Mouse (Mus musculus): ENCODE measurements at regions not wholly inside any gene's neighbourhood (a gene's known extent, or its start where the extent isn't known, plus 50 kb on each side); places are given as distances from the start of the nearest gene placed in this dataset.
"Not testable (repeated sequence)": the region's sequence is repeated elsewhere in the genome, so short reads cannot be mapped to it uniquely, and the experiment has no call there.

GRCm38 (mm10) chr17:9066633-9067032 lies 78.5 kb downstream of the 1700010I14Rik start:
- DNase-seq: not testable (repeated sequence)

DNA sequence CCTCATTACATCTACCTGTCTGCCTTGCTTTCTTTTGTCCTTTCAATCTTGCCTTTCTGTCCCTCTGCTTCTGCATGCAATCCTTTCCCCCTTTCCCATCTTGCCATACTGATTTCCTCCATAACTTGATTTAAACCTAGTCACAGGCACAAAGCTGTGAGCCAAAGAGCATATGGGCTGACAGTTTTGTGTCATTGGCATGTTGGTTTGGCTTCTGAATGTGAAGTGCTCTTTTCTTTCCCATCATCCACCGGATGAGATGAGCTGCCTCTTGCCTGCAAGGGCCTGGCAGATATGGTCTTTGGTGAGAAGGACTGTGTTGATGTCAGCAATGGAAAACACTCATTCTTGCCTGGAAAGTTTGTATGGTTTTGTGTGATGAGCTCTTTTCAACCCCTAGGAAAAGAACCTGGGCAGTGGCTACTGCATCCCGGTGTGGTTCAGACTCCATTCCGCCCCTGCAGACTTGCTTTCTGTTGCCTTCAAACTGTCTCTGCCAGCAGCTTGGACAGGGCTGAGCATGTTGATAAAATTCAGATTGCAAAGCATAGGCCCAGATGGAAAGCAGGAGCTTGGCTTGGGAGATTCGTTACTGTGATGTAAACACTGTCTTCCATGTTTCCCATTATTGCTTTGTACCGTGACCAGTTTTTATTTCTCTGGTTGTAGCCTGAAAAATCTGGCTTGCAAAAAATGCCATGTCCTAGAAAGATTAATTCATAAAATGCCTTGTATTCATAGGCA lies 80.9 kb downstream of the 1700010I14Rik start:
- no peak for DNase-seq

GRCm38 (mm10) chr17:9083629-9084028 lies 95.5 kb downstream of the 1700010I14Rik start:
- DNase-seq: no peak

DNA sequence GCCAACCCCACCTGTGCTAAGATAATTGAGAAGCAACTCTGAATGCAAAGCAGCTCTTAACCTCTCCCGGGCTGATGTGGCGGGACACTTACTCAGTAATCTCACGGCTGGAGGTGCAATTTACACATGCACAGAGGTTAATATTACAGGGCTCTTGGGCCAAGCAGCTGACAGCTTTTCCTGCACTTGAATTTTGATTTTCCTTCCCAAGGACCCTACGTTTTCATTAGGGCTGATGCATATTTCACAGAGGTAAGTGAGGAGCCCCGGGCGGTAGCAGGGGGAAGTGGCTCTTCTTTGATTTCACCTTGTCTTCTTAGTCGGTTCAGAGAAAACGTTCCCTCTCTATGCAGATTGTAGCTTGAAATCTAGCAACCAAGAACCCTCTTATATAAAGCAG lies 139.7 kb downstream of the 1700010I14Rik start:
- no peak for DNase-seq

DNA sequence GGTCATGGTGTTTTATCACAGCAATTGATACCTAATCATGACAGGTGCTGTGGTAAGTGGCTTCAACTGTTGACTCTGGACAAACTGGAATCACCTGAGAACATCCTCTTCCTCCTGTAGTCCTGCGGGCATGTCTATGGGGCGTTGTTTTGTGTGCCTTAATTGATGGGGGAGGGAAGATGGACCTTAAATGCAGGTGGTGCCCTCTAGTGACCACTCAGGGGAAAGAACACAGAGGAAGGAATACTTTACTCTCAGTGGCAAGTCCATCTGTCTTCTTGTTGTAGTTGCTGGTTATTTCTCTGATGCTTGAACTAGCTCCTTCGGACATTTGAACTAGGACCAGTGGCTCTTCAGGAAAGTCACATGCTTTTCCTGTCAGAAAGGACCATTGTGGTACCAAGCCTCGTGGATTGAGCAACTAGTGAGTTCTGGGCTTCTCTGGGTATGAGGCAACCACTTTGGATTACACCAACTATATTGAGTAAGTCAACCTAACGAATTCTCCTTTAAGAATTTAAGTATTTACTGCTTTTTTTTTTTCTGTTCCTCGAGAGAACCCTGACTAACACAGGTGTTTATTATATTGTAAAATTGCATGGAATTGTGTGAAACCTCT lies 157.6 kb downstream of the 1700010I14Rik start:
- no peak for DNase-seq

DNA sequence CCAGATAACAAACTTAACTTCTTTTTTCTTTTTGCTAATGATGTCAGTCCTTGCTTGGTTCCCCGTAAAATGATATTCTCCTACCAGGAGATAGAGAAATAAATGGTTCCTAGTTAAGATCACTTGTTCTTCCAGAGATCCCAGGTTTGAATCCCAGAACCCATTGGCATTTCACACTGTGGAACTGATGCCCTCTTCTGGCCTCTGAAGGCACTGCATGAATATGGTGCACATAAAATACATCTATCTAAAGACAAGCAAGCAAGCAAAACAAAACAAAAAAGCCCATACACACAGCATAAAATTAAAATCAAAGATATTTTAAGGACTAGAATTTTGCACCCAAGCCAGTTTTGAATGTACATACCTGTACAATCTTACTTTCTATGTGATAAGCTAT lies 162.5 kb downstream of the 1700010I14Rik start:
- peak in 1 of 2 experiments; percentile 7 for DNase-seq

DNA sequence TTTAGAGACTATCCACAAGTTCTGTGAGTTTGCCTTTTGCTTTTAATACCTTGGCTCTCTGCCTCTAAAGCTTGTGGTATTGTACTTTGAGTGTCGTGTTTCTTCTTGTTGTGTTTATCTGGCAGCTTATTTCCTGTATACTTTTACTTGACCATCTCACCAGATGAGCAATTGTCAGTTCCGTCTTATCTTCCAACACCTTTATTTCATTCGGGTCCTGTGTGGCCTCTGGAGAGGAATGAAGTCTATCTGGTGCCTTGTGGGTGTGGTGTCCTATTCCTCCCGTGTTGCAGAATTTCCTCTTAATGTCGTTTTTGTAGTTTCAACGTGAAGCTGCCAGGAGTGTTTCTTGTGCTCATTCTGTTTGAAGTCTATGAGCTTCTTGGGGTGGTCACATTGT lies 174.0 kb downstream of the 1700010I14Rik start:
- no peak for DNase-seq

DNA sequence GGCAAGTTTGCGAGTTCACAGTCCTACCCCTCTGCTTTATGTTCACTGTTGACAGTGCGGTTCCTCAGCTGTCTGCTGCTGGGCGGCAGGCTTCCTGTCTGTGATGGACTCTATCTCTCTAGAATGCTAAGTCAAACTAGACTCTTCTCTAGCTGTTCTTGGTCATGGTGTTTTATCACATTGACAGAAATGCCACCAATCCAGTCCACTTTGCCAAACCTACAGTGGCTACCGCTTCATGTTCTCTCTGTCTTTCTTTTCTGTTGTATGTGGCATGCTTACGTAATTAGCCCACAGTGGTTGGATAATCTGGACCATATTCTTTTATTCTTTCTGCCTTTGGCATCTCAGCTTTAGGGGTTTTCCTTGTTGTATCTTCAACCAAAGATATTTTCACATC lies 174.5 kb downstream of the 1700010I14Rik start:
- DNase-seq: no peak

GRCm38 (mm10) chr17:9163285-9163684 lies 175.2 kb downstream of the 1700010I14Rik start:
- DNase-seq: no peak

- no peak for DNase-seq
These were observed 176.4 kb downstream of the 1700010I14Rik start for GRCm38 (mm10) chr17:9164501-9164900.

- peak; percentile 36 to 69 for DNase-seq
These were observed 179.0 kb downstream of the 1700010I14Rik start for GRCm38 (mm10) chr17:9167161-9167560.

DNA sequence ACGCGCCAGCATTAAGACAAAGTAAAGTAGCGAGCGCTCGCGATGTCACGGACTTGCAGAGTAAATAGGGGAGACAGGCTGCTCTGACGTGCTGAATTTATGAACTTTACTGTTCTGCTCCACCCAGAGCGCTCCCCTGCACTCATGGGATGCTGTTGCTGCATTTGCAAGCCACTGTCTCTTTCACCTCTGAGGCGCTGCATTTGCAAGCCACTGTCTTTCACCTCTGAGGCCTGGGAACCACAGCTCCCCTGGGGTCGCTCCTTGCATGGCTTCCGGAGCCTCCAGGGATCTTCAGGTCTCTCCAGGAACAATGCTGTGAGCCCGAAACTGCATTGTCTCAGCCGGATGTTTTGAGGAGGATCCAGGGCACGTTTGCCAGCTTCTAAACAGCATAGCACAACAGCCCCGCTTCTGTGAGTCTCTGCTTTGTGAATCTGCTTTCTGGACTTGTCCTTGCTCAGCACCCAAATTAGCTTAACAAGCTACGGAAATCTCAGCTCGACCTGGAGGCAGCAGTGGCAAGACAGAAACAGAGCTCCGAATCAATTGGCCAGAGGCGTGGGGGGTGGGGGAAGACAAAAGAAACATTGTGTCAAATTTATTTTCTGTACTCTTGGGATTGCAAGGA lies 179.6 kb downstream of the 1700010I14Rik start:
- peak; percentile 1 to 3 for DNase-seq

- peak; percentile 65 to 75 for DNase-seq
These were observed 180.3 kb downstream of the 1700010I14Rik start for GRCm38 (mm10) chr17:9168411-9168810.

- DNase-seq: peak; percentile 13 to 56
These were observed 181.2 kb downstream of the 1700010I14Rik start for GRCm38 (mm10) chr17:9169371-9169770.

DNA sequence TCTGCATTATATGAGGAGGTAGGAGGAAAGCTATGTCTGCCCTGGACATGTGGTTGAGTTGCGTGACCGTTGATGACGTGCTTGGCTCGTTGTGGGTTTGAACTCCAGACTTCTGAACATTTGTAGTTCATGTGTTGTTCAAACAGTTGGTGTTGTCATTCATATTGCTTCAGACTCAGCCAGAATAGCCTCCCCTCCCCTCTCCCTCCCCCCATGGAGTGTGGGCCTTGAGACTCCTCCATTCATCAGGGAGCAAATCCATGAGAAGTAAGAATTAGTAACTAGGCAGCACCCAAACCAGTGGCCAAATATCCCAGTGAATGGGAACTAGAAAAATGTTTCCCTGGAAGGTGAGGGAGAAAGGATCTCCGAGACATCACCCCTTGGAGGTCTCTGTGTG lies 209.0 kb downstream of the 1700010I14Rik start:
- DNase-seq: no peak

DNA sequence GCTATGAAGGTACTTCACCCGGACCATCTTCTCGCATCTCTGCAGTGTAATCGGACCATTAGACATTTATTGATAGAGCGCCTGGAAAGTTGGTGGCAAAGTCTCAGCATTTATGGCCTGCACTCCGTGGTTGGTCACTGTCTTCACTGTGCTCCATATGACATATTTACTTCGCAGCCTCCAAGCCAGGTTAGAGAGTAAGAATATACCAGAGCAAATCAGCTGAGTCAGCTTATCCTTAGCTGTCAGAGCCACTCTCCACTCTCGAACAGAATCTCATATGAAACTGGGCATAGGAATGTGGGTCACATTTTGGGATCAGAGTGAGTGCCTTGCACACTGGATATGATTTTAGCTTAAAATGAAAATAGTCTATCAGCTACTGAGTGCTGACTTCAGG lies 212.3 kb downstream of the 1700010I14Rik start:
- DNase-seq: no peak

DNA sequence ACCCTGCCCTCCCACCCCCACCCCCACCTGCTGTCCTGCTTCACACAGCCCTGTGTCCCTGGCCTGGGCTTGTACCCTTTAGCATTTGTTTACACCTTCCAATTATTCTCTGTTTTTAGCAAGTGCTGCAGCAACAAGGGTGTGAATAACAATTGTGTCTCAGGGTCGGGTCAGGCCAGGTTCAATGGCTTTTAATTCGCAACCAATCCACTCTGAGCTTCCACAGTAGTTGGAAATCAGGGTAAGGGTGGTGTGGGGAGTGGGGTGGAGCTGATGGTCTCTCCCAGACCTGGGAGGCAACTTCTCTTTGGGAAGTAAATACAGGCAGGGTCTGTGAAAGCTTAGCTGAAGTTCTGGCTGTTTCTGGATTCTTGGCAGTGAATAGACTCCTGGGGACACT lies 214.4 kb downstream of the 1700010I14Rik start:
- no peak for DNase-seq

- no peak for DNase-seq
These were observed 211.2 kb upstream of the Gm17728 start for GRCm38 (mm10) chr17:9210626-9211025.

DNA sequence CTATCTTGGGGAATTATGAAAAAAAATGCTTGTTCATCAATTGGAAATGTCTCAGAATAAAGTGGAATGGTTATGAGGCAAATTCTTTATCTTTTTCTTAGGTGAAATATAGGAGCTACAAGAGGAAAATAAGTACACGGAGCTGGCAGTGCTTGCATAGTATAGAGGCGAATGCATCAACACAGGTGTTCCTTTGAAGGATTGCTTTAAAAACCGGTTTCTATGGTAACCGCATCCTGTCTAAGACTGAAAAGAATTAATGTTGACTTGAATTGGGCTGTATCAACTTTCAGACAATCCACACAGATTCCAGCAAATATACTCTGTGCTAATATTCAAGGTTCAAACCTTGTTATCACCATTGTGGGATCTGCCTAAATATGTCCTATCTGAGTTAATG lies 198.8 kb upstream of the Gm17728 start:
- no peak for DNase-seq

- DNase-seq: no peak
These were observed 193.8 kb upstream of the Gm17728 start for GRCm38 (mm10) chr17:9227872-9228575.

- DNase-seq: no peak
These were observed 186.7 kb upstream of the Gm17728 start for GRCm38 (mm10) chr17:9235141-9235571.

DNA sequence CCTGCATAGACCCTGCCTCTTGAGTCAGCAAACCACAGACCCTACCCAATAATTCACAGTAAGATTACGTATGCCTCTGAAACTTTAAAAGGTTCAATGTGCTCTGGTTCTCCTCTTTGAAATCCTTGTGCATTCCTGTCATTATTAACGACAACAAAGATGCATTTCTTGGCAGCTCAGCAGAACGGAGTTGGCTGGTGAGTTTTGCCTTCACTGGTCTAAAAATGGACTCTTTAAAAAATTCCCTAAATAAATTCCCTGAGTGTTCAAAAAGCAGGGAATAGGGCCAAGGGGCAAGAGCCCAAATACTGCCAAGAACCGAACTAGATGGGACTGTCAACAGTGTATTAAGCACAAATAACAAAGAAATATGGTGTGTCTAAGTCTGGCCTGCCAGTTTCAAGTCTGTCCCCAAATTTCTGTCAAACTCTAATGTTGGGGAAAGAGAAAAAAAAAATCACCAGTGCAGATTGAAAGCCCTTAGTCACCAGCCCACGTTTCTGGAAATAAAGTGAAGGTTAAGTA lies 163.2 kb upstream of the Gm17728 start:
- no peak for DNase-seq
